Mouse (Mus musculus) bone marrow, adult 2 months (tissue): ENCODE measurements at regions not wholly inside any gene's neighbourhood (a gene's known extent, or its start where the extent isn't known, plus 50 kb on each side); places are given as distances from the start of the nearest gene placed in this dataset.

Source experiments
- CTCF ChIP-seq: fragments of 200-500 bp; IDR thresholded peaks from 2 replicates; pipeline ENCODE4 v1.5.1; 2011; ENCODE audit warnings: low read length, control low read depth; ENCODE audit not compliant: control insufficient read depth, insufficient read depth
- POLR2A ChIP-seq: fragments of 200-500 bp; IDR thresholded peaks from 2 replicates; pipeline ENCODE4 v1.6.1; 2011; ENCODE audit warnings: low read depth, mild to moderate bottlenecking, control low read depth, low read length, borderline replicate concordance; ENCODE audit not compliant: control insufficient read depth

GRCm38 (mm10) chr15:63692491-63693295, 152.3 kb downstream of the Gsdmc2 start:
- TF ChIP-seq CTCF: no peak
- no peak for TF ChIP-seq POLR2A
